Mouse (Mus musculus) thymus, postnatal 14 days (tissue): ENCODE measurements at regions not wholly inside any gene's neighbourhood (a gene's known extent, or its start where the extent isn't known, plus 50 kb on each side); places are given as distances from the start of the nearest gene placed in this dataset.

Source experiments
- DNase-seq: peaks from one replicate; pipeline ENCODE4 v3.0.0; 2021

DNA sequence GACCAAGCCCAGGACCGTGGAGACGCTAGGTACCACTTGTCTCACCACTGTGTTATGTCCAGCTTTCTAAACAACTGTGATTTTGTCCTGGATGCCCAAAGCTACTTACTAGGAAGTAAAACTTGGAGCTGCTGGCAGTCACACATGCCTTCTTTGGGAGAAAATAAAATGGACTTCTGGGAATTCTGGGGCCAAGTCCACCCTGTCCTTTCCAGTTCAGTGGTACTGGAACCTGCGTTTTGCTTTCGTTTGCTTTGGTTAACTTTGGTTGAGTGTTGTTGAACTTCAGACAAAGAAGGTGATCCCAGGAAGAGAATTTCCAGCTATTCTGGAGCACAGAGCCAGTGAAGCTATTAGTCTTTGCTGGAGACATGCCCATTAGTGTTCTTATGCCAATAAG, 139.8 kb downstream of the Gm9817 start:
- no peak for DNase-seq

DNA sequence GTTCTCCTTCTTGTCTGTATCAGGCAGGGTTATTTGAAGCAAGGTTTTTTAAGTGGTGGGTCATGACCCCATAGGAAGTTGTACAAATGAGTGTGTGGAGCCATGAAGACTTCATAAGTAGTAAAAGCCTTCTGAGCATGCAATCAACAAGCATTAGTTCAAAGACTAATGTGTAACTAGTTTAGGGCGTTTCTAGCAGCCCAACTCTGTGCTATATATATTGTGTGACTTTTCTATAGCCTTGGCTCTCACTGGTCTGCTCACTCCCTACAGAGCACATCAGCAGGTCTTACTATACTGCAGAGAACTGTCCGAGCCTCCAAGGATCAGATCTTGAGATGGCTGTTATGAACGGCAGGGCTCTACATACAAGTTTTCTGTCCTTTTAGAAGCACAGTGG, 141.2 kb downstream of the Gm9817 start:
- DNase-seq = no peak

DNA sequence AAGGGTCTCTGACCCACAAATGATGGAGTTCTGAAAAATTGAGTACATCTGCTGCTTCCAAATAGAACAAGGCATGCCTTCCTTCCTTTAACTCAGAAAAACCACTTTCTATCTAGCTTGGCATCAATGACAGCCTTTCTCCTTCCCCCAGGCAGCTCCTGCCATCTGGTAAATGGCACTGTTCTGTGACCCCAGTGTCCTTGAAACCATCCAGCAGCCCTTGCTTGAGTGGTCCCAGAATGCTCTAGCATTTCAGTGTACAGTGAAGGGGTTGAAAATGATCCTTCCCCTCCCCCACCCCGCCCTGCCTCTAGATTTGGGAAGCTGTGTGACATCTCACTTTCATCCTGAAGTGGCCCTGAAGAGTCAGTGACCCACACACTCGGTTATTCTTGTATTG, 152.3 kb downstream of the Gm9817 start:
- no peak for DNase-seq

DNA sequence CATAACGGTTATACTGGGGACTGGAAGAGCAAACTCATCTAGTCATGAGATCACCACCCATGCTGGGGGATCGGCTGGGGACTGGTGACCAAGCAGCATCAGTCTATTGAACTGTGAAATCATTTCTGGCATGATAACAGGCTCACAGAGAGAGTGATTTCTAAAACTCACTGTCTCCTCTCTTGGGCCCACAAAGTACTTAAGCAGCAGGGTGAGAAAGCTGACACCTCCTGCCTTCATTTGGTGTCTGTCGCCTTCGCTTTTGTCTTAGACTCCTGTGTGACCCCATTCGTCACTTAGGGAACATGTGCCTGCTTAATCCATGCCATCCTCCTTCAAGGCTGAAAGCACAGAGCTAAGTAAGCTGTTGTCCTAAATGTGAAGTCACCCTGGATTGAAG, 154.3 kb upstream of the Mylip start:
- DNase-seq = no peak

DNA sequence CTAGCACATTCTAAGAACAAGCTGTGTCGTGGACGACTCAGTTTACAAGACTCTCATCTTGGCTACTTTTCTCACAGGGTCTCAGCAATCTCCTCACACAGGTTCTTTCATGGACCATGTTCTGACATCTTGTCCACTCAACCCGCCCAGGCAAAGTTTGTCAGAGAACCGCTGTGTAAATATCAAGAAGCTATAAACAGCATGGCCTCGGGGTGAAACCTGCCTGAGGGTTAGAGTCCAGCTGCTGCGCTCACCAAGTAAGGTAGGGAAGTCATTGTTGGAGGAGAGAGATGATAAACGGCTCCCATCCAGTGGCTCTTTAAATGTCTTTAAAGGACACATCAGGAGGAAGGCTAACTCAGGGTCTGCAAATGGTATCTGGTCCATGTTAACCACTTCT, 151.3 kb upstream of the Mylip start:
- DNase-seq = no peak

DNA sequence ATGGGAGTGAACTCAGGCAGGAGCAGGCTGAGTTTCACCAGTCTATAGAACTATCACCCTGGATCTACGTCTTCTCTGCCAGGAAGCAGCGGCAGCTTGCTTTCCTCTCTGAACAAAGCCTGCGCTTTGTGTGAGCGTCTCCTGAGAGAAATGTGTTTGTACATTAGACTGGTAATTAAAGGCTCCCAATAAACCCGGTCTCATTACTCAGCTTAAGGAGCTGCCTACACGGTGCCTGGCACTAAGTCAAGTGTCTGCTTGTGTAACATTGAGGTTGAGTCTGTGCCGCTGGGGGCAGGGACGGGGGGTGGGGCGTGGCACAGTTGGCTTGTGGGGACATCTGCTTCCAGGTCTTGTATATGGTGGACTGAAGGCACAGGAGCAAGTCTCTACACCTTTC, 150.4 kb upstream of the Mylip start:
- DNase-seq = no peak

DNA sequence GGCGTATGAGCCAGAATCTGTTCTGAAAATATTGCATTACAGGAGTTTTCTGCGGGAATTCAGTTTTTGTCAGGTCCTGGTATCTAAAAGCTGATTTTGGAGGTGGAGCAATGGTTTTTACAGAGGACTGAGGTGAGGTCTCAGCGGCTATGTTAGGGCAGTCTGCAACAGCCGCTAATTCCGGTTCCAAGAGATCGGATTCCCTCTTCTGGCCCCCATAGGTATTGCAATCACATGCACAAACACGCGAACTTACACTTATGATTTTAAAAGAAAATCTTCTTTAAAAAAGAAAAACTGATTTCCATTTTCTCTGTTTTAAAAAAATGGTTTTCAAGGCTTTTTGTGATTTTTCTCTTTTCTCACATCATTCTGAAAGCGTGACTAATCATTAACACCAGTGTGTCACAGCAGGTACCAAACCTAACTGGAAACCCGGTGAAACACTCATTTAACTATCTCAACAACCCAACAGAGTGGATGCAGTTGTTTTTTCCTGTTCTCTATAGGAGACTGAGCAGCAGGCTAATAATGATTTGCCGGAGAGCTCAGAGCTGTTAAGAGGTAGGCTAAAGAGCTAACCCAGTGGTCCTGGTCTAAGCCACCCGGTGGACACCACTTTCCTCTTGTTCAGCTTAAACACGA, 149.4 kb upstream of the Mylip start:
- DNase-seq = no peak

DNA sequence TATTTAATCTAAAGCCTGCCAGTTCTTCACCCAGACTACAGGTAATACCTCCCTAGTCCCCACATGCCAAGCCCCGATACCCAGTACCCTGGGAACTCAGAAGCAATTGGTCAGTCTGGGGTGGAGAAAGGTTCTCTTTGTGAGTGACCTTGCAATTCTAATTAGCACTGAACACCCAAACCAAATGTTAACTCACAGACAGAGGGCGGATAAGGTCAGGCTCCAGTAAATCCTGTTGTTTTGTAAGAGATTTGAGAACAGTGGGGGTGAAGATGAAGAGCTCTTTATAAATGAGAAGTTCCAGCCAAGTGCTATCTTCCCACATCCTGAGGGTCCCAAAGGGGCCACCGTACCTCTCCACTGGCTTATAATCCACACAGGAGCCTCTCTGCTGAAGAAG, 147.3 kb upstream of the Mylip start:
- DNase-seq = no peak

DNA sequence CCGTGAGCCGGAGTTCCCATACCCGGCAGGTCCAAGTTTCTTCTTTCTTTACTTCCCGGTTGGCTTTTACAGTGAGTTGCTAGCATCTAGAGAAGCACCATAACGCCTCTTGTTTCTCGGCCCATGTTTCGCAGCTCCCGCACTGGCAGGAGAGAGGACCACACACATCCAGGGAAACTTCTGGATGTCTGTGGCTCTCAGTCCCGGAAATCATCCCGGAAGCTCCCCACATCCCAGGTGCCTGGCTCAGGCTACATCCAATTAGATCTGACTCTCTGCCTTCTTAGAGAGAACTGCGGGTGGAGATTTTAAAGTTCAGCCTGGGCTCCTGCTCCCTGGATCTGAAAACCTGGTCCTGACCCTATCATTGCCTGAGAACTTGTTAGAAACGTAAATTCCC, 146.8 kb upstream of the Mylip start:
- DNase-seq = no peak

DNA sequence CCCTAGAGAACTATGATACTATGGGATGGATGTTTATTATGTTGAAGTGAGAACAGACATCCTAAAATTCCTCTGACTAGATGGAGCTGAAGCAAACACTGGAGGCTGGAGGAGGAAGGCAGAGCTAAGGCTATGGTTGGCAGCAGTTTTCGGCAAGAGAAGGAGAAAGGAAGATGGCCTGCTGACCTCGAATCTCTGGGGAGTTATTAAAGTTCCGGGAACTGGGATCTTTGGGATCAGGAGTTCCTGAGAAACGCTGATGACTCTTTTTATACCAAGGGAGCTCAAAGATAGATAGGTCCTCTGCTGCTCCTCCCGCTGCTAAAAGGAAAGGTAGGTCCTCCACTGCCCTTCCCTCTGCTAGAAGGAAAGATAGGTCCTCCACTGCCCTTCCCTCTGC, 143.9 kb upstream of the Mylip start:
- DNase-seq = no peak

DNA sequence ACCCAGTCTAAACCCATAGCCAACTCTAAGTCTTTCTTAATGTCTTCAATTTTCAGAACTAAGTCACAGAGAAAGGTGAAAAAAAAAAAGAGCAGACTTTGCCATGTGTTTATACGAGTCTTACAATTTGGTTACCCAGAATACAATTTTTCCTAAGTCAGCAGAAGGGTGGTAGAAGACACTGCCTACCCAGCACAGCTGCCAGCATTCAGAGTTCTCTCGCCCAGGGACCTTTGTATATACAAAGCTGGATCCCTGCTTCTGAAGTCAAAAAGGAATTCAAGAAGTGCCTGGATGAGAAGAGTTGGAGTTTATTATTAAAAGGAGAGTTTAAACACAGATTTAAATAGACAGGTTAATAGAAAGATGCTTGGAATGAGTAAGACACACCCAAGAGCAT, 143.2 kb upstream of the Mylip start:
- DNase-seq = no peak

DNA sequence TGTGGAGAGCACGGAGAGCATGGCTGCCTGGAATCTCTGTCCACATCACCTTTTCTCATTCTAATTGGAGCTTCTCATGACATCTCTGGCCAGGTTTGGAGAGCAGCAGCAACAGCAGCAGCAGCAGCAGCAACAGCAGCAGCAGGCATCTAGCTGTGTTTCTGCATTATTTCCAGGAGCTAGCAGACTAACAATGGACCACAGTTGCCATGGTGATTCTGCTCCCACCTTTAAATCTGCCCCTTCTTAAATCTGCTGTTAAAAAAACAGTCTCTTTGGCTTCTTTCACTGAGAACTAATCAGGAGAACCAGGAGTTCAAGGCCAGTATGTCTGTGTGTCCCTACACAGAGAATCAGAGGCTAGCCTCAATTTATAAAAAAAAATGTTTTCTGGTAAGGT, 139.5 kb upstream of the Mylip start:
- DNase-seq = no peak

DNA sequence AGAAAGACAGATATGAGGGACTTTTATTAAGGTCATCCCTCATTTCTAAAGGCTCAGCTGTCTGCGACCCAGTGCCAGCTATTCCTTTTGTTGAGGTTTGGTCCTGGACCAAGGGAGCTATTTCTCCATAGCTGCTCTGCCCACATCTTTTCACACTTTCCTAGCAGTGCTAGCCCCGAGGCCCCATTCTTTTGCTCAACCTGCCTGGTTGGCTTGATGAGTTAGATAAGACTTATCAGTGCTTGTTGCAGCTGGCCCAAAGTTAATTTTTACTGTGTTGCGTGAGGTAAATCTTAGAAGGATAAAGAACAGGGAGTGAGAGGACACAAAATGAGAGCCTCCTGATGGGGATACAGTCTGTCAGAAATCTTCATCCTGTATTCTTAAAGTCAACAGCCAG, 138.5 kb upstream of the Mylip start:
- DNase-seq = no peak

DNA sequence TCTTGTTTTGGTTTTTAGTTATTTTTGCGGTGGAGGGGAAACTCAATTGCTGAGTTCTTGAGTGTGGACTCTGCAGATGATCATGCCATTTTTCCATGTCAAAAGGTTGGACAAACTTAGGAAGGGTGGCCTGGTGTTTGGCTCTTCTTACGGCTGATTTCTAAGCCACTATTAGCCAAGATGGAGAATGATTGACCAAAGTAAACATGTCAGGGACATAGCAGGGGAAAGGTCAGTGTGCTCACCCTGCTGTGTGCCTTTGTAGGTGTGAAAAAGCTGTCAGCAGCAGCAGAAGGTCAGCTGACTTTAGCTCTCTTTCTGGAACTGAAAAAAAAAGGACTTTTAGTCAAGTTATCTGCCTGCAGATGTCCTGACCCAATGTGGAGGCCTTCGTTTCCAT, 137.4 kb upstream of the Mylip start:
- DNase-seq = no peak

DNA sequence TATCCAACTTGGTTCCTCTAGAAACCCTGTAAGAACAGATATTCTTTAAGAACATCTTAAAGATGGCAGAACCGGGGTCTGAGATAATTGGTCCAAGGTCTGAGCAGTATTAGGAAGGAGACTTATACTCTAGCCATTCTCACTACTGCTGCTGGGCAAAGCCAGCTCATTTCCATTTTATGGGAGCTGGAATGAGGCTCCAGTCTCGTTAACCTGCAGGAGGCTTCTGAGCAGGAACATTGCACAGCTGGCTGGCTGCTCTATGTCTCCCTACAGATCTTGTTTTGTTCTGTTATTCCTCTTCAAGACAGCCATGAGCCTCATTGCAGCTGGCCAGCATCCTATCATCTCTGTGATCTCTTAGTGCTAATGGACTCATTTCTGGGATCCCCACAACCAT, 136.3 kb upstream of the Mylip start:
- DNase-seq = no peak

DNA sequence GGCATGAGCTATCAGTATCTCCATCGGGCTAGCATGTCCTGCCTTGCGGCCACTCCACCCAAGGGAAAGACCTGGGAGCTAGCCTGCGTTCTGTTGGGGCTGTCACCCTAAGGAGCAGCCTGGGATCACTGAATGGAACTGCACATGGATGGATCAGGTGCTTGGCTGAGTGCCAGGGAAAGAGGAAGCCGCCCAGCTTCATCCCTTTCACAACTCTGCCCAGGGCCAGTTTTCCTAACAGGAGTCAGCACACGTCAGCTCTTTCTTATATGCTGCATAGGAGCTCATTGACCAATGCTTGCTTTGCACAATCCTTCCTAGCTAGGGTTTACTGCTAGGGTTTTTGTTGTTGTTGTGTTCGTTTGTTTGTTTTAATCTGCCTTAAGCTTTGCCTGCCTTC, 134.3 kb upstream of the Mylip start:
- DNase-seq = no peak

DNA sequence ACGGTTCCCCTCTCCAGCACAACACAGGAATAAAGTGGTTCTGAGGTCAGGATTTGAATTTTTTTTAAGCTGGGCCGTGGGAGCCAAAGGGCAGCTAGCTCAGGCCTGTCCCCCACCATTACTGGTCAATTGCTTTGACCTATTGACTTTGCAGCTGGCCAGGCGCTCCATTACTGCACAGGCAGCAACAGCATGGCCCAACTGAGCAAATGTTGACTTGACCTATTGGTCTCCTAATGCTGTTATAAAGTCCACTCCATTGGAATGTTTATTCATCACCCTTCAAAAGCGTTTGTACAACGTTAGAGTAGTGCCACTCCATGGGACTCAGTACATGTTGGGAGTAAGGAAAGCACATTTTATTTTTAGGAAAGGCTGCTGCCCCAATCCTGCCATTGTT, 127.5 kb upstream of the Mylip start:
- DNase-seq = no peak

DNA sequence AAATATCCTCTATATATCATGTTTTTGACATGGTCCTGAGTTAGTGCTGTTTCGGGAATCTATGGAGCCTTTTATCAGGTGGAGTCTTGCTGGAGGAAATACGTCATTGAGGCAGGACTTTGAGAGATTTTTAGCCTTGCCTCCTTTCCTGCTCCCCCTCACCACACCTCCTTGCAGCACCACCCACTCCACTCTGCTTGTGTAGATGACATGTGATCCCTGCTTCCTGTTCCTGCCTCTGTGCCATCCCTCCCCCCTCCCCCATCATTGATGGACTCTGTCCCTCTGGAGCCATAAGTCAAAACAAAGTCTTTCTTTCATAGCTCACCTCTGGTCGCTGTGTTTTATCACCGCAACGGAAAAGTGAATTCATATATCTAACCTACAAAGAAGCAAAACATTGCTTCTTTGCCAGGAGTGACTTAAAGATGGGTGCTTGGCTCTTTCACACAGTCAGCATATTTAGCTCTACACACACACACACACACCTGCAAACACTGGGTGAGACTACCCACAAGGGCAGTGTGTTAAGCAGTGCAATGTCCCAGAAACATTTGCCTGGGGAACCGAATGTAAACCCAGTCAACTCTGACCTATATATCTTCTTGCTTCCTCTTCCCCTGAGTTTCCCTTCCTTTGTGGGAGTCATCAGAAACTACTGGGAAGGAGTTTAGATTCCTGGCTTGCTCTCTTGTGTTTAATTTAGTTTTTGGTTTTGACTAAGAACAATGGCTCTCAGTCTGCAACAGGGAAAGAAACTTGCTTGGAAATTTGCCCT, 123.1 kb upstream of the Mylip start:
- DNase-seq = no peak

DNA sequence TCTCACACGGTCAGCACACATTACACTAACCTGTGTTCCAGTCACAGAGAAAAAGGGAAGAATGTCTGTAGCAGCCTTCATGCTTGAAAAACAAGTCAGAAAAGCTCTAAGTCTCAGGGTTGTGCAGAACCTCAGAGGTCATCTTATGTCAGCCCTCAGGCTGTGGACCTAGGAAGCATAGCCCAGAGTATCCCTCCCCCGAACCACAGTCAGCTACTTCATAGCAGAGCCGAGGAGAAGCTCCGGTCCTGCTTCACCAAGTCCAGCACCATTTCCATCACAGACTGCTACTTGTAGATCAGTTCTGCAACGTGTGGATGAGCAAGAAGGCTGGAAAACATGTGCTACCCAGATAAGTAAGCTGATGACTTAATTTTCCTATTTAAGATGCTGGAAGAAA, 122.1 kb upstream of the Mylip start:
- DNase-seq = no peak

DNA sequence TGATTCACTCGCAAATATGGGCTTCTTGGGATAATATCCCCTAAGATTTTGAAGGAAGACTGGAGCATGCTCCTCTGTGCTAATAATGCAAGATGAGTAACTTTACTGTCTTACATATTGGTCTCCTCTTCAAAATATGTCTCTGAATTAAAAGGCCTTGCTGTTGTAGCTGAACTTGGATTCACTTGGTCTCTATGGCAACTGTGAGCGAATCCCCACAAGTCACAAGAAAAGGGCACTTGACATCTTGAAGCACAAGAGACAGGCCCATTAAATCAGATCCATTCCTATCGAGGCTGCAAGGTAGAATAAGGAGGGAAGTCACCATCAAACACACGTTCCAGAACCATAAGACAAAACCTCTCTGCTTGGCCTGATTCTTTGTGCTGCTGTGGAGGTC, 121.6 kb upstream of the Mylip start:
- DNase-seq = no peak

DNA sequence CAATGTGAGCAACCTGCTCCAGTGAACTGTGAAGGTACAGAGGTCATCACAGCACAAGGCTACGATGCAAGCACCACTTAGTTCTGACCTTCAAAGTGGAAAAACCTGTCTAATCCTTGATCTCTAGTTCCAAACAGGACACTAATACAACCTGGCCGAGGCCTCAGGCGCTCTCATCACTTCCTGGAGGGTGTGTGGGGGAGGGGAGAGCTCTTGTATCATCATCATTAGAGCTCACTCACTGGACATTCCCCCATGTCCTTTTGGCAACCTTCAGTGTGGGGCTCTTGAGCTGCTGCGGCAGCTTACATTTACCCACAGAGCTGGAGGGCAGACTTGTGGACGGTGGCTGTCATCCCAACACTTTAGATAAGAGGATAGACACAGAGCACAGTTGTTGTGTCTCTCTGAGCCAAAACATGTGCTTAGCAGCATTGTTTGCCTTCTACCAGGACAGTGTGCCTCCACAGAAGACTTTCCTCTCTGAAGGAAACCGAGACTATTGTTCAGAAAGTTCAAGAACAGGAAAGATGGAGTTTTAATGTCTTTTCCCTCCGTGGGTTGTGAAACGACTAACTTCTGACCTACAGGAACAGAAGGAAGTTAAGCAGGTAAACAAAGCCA, 115.2 kb upstream of the Mylip start:
- no peak for DNase-seq

DNA sequence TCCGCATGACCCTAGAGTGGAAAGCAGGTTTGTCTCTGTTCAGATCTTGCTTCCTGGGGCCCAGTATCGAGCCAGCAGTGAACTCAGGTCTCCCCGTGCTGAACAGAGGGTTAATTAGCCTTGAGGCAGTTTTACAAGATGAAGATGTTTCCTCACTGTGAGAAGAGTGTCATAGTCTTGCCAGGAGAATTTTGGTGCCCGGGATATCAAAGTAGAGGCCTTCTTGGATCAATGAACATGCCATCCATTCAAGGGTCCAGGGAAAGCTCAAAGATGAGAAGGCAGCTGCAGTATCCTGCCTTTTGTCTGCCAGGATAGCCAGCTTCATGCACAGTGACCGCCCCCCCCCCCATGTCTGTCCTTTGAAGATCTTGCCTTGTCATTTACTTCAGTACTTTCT, 114.2 kb upstream of the Mylip start:
- DNase-seq = no peak

DNA sequence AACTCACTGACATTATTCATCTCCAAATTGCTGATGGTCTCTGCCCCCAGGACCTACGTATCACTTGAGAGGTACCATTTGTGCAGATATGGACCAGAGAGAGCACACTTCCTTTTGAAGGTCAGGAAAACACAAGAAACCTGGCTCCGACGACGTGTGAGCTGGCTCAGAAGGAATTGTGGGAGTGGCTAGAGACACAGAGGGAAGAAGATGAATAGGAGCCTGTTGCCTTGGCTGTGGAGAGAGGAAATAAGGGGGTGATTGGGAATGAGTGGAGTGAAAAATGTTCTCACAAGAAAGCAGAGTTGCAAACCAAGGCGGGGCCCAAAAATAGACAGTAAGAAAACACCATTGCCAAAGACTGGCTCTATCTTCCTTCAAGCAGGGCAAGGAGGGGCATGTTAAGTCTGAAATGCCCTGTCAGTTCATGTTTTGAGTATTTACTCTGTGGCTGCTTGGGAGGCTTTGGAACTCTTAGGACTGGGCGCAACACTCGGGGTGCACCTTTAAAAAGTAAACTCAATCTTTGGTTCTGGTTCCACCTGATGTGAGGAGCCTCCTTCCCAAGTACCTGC, 111.6 kb upstream of the Mylip start:
- DNase-seq = no peak

DNA sequence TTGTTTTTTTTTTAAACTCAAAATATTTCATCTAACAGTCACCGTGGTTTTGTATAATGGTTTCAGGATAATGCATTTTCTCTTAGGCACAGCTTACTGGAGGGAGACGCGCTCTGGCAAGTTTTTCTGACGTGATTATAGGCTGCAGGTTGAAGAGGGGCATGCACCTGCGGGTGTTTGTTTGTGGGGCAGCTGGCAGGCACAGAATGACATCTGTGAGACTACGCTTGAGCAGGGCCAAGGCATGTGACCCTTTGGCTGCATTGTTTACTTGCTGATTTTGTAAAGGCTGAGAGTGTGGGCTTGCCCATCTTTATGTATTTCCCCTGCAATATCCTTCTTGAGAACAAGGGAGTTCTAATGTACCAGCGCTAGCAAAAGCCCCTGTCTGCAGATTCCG, 108.4 kb upstream of the Mylip start:
- DNase-seq = no peak
